Mouse (Mus musculus) liver, embryonic 15.5 days (tissue): ENCODE data around the gene Vsnl1. TPM values are rescaled to one million over a fixed set of nuclear protein-coding genes. Genes with fewer than 3 reads are reported as not detected.

Experiments
- ATAC-seq: fragments of 200-750 bp; cut with Nextera tagmentation; 2 replicates; pipeline ENCODE4 v1.8.0; 2017; ENCODE audit warnings: moderate number of reproducible peaks, mild to moderate bottlenecking, moderate library complexity; ENCODE audit not compliant: insufficient read depth
- H3K27ac ChIP-seq: fragments of 300-500 bp; sonication (generic); replicated peaks from 2 replicates; pipeline ENCODE4 v1.5.1; 2015; ENCODE audit warnings: mild to moderate bottlenecking, inconsistent platforms
- H3K27me3 ChIP-seq: fragments of 300-500 bp; sonication (generic); 2 replicates; pipeline ENCODE4 v1.6.1; 2015; ENCODE audit warnings: mild to moderate bottlenecking, inconsistent platforms
- H3K36me3 ChIP-seq: fragments of 300-500 bp; sonication (generic); replicated peaks from 2 replicates; pipeline ENCODE4 v1.6.1; 2015; ENCODE audit warnings: moderate library complexity, mild to moderate bottlenecking, inconsistent platforms
- H3K4me1 ChIP-seq: fragments of 300-500 bp; sonication (generic); replicated peaks from 2 replicates; pipeline ENCODE4 v1.6.1; 2015; ENCODE audit warnings: inconsistent platforms
- H3K4me2 ChIP-seq: fragments of 300-500 bp; sonication (generic); 2 replicates; pipeline ENCODE4 v1.6.1; 2015; ENCODE audit warnings: moderate library complexity, mild to moderate bottlenecking, inconsistent platforms
- H3K4me3 ChIP-seq: fragments of 300-500 bp; sonication (generic); replicated peaks from 2 replicates; pipeline ENCODE4 v1.5.1; 2015; ENCODE audit warnings: mild to moderate bottlenecking, inconsistent platforms
- H3K9ac ChIP-seq: fragments of 300-500 bp; sonication (generic); 2 replicates; pipeline ENCODE4 v1.6.1; 2015; ENCODE audit warnings: moderate library complexity, mild to moderate bottlenecking, inconsistent platforms
- H3K9me3 ChIP-seq: fragments of 300-500 bp; sonication (generic); replicated peaks from 2 replicates; pipeline ENCODE4 v1.6.1; 2016; ENCODE audit warnings: inconsistent platforms
- WGBS: fragments of 180-500 bp; shearing (Covaris S2); methylation state at CpG from one replicate; pipeline ENCODE4 v1.1.7; 2015; ENCODE audit warnings: mixed read lengths; ENCODE audit not compliant: insufficient replicate concordance; 5-methylcytosine and 5-hydroxymethylcytosine counted together
- polyA plus RNA-seq: library from polyadenylated mRNA; unstranded; fragments of >200 nt; fragmentation: Nextera tagmentation; extraction: Ambion mirVana; gene quantifications from 2 replicates; pipeline ENCODE4 v1.2.1, GENCODE M21; 2015

Vsnl1 gene
- polyA plus RNA-seq, 1 experiment from 2014 or later, result 0.07 TPM

DNA sequence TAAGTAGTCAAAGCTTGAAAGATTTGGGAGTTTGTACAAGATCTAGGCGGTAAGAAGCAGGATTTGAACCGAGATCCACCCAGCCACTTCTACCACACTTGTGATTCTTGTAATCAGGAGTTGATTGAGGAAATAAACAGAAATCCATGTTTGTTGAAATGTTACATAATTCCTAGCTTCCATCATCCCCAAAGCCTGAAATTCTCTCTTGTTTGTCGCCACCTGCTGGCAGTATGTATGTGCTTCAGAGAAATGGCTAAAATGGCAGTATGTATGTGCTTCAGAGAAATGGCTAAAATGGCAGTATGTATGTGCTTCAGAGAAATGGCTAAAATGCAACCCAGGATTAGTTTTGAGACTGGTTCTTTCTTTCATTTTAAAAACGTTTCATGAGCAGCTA is 99.6 kb downstream of the Vsnl1 start:
- no peaks in the 10 kb centered on the region for H3K36me3 ChIP-seq
- H3K9ac ChIP-seq, result no peak overlapping the region
- H3K27ac ChIP-seq, result no peak overlapping the region
- ATAC-seq, result no peak
- no peaks in the 10 kb centered on the region for H3K9me3 ChIP-seq
- H3K27me3 ChIP-seq, result no peaks in the 10 kb centered on the region
- H3K4me3 ChIP-seq, result no peak overlapping the region
- no peaks in the 10 kb centered on the region for H3K4me1 ChIP-seq
- 26% methylated on average over 4 of the region's 4 CpGs for WGBS
- no peak overlapping the region for H3K4me2 ChIP-seq

DNA sequence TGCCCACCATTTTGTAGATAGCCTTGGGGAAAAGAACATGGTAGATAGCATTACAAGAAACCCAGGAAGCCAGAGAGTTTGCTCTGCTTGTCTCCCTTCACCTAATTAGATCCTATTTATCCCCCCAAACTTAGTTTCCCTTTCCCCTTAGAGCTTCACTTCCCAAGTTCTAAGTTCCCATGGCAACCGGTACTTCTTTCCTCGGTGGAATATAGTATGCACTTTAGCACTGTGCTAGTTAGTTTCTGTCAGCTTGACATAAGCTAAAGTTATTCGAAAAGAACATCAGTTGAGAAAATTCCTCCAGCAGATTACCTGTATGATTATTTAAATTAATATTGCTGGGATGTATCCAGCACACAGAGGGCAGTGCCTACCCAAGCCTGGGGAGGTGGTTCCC is 109.9 kb downstream of the Vsnl1 start:
- H3K9ac ChIP-seq, result no peak overlapping the region
- WGBS, result 71% methylated on average over 3 of the region's 3 CpGs

GRCm38 (mm10) chr12:11324480-11324879 is 111.9 kb downstream of the Vsnl1 start:
- H3K4me3 ChIP-seq, result no peak overlapping the region
- no peaks in the 10 kb centered on the region for H3K4me1 ChIP-seq
- WGBS, result 43% methylated on average over 4 of the region's 4 CpGs
- no peak overlapping the region for H3K27ac ChIP-seq
- ATAC-seq, result no peak
- H3K36me3 ChIP-seq, result 0 out of 2 replicates have a peak, but pooled peaks cover 2% of the 10 kb centered on the region
- no peaks in the 10 kb centered on the region for H3K27me3 ChIP-seq
- no peak overlapping the region for H3K4me2 ChIP-seq
- no peak overlapping the region for H3K9ac ChIP-seq
- H3K9me3 ChIP-seq, result no peaks in the 10 kb centered on the region

More for the DNA sequence above, 109.9 kb downstream of the Vsnl1 start:
- no peak overlapping the region for H3K4me3 ChIP-seq
- no peaks in the 10 kb centered on the region for H3K9me3 ChIP-seq
- H3K4me1 ChIP-seq, result no peaks in the 10 kb centered on the region
- H3K36me3 ChIP-seq, result no peaks in the 10 kb centered on the region
- H3K27me3 ChIP-seq, result no peaks in the 10 kb centered on the region
- H3K27ac ChIP-seq, result no peak overlapping the region
- no peak for ATAC-seq
- no peak overlapping the region for H3K4me2 ChIP-seq

DNA sequence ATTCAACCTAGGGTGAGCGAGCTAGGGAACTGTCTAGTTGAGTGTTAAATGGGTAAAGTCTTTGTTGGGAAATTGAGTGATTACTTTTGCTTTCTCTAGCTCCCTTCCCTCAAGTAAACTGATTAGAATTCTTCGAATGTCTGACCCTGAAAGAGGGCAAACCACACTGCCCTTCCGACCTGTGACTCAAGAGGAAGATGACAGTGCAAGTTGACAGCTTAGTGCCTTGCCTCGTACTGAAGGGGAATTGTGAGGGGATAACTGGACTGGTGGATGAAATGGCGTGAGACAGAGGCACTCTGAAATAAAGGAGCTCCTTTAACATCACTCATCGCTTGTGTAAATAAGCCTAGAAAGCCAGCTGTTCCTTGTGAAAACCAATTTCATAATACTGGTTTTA is 118.7 kb downstream of the Vsnl1 start:
- Histone ChIP-seq H3K36me3 (peaks cover 47% of the 10 kb centered on the region), H3K4me1 (no peaks in the 10 kb centered on the region), H3K27ac (no peak overlapping the region), H3K27me3 (no peaks in the 10 kb centered on the region), H3K9ac (no peak overlapping the region), H3K4me2 (no peak overlapping the region), H3K9me3 (no peaks in the 10 kb centered on the region), H3K4me3 (no peak overlapping the region)
- ATAC-seq, result no peak
- WGBS, result 56% methylated on average over 6 of the region's 6 CpGs

GRCm38 (mm10) chr12:11313840-11314239 is 122.6 kb downstream of the Vsnl1 start:
- no peaks in the 10 kb centered on the region for H3K27me3 ChIP-seq
- no peak overlapping the region for H3K27ac ChIP-seq
- H3K36me3 ChIP-seq, result peaks cover 71% of the 10 kb centered on the region
- no peaks in the 10 kb centered on the region for H3K9me3 ChIP-seq
- H3K4me2 ChIP-seq, result no peak overlapping the region
- no peak overlapping the region for H3K4me3 ChIP-seq
- WGBS, result 58% methylated on average over 1 of the region's 1 CpGs
- H3K9ac ChIP-seq, result no peak overlapping the region
- no peak for ATAC-seq
- H3K4me1 ChIP-seq, result no peaks in the 10 kb centered on the region

GRCm38 (mm10) chr12:11311106-11311505 is 125.3 kb downstream of the Vsnl1 start:
- H3K4me1 ChIP-seq, result no peaks in the 10 kb centered on the region
- H3K9ac ChIP-seq, result no peak overlapping the region
- H3K4me2 ChIP-seq, result no peak overlapping the region
- H3K4me3 ChIP-seq, result no peak overlapping the region
- H3K36me3 ChIP-seq, result peaks cover 74% of the 10 kb centered on the region
- H3K27ac ChIP-seq, result no peak overlapping the region
- H3K9me3 ChIP-seq, result no peaks in the 10 kb centered on the region
- H3K27me3 ChIP-seq, result no peaks in the 10 kb centered on the region
- 81% methylated on average over 2 of the region's 2 CpGs for WGBS
- no peak for ATAC-seq

GRCm38 (mm10) chr12:11306753-11307645 is 129.4 kb downstream of the Vsnl1 start:
- no peak for ATAC-seq
- no peak overlapping the region for H3K4me2 ChIP-seq
- no peak overlapping the region for H3K9ac ChIP-seq
- no peaks in the 10 kb centered on the region for H3K27me3 ChIP-seq
- H3K9me3 ChIP-seq, result no peaks in the 10 kb centered on the region
- no peak overlapping the region for H3K4me3 ChIP-seq
- no peaks in the 10 kb centered on the region for H3K4me1 ChIP-seq
- peaks cover 79% of the 10 kb centered on the region for H3K36me3 ChIP-seq
- WGBS, result 87% methylated on average over 8 of the region's 8 CpGs
- H3K27ac ChIP-seq, result no peak overlapping the region

DNA sequence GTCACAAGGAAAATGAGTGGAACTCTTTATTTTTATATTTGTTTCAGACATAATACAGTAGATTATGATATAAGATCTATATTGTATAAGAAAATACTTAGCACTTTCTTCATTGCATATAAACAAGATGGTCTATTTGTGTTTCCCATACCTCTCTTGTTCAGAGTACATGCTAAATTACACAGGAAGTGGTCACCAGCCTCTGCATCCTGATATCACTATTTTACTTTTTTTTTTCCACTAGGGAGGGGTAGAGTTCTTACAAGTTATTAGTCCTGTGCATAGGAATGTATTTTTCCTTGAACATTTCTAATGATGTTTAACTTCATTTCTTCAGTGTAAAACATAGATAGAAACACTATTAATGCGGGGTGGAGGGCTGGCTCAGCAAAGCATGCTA is 135.6 kb downstream of the Vsnl1 start:
- no peak for ATAC-seq
- Histone ChIP-seq H3K4me3 (no peak overlapping the region), H3K9me3 (no peaks in the 10 kb centered on the region), H3K9ac (no peak overlapping the region), H3K36me3 (peaks cover 68% of the 10 kb centered on the region), H3K27me3 (no peaks in the 10 kb centered on the region), H3K4me1 (no peaks in the 10 kb centered on the region), H3K27ac (no peak overlapping the region), H3K4me2 (no peak overlapping the region)
- WGBS, result 76% methylated on average over 1 of the region's 1 CpGs

GRCm38 (mm10) chr12:11286382-11286781 is 150.0 kb downstream of the Vsnl1 start:
- ATAC-seq, result no peak

DNA sequence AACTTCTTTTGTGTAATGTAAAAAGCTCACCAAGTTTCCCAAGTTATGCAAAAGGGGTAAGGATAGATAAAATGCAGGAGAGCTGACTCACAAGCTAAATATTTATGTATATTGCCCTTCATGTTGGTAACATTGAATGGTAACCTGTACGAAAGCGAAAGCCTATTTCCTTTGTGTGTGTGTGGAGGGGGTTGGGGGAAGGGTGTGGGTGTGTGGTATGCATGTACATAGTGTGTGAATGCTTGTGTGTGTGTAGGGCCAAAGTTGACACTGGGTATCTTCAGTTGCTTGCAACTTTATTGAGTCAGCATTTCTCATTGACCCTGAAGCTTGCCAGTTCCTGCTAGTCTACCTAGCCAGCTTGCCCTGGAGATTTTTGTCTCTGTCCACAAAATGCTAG is 154.8 kb downstream of the Vsnl1 start:
- H3K36me3 ChIP-seq, result peaks cover 76% of the 10 kb centered on the region
- H3K27ac ChIP-seq, result no peak overlapping the region
- H3K9ac ChIP-seq, result no peak overlapping the region
- H3K27me3 ChIP-seq, result no peaks in the 10 kb centered on the region
- no peaks in the 10 kb centered on the region for H3K4me1 ChIP-seq
- H3K4me2 ChIP-seq, result no peak overlapping the region
- no peaks in the 10 kb centered on the region for H3K9me3 ChIP-seq
- H3K4me3 ChIP-seq, result no peak overlapping the region
- ATAC-seq, result no peak
- 87% methylated on average over 2 of the region's 2 CpGs for WGBS

More at GRCm38 (mm10) chr12:11286382-11286781, 150.0 kb downstream of the Vsnl1 start:
- Histone ChIP-seq H3K9ac (no peak overlapping the region), H3K27me3 (no peaks in the 10 kb centered on the region), H3K27ac (no peak overlapping the region), H3K4me2 (no peak overlapping the region), H3K36me3 (peaks cover 76% of the 10 kb centered on the region), H3K9me3 (no peaks in the 10 kb centered on the region), H3K4me1 (no peaks in the 10 kb centered on the region), H3K4me3 (no peak overlapping the region)
- WGBS, result 88% methylated on average over 2 of the region's 2 CpGs

DNA sequence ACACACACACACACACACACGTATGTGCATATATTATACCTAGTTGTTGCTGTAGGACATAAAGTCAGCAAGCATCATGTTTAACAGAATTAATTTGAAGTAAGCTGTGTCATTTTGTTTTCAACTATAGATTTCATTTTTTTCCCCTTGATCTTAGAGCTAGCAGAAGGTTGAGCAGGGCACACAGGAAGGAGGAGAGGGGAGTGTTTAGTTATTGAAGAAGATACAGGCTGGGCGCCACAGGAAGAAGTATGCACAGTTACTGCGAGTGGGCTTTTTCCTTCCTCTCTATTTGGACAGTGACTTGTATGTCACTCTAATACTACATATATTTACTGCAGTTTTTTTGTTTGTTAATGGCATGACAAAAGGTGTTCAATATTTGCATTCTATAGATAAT is 156.5 kb downstream of the Vsnl1 start:
- Histone ChIP-seq H3K4me3 (no peak overlapping the region), H3K4me2 (no peak overlapping the region), H3K27me3 (no peaks in the 10 kb centered on the region), H3K27ac (no peak overlapping the region), H3K36me3 (peaks cover 71% of the 10 kb centered on the region), H3K9ac (no peak overlapping the region), H3K9me3 (no peaks in the 10 kb centered on the region), H3K4me1 (no peaks in the 10 kb centered on the region)
- WGBS, result 76% methylated on average over 3 of the region's 3 CpGs
- no peak for ATAC-seq

DNA sequence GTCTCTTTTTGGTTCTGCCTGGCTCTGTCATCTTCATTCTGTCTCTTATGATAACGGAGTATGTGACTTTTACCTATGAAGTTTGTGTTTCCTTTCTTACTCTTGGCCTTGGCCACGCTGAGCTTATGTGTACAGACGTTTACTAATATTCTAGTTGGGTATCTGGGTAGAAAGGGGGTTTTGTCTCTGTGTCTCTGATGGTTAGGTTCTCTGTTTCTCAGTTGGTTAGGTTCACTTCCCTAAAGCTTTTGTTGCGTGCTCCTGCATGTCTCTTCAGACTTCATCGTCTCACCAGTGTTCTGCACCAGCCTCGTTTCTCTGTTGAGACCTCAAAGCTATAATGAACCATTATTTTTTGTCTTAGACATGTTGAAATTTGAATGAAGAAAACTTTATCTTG is 159.2 kb downstream of the Vsnl1 start:
- Histone ChIP-seq H3K4me1 (no peaks in the 10 kb centered on the region), H3K4me2 (no peak overlapping the region), H3K27ac (no peak overlapping the region), H3K9me3 (no peaks in the 10 kb centered on the region), H3K9ac (no peak overlapping the region), H3K36me3 (peaks cover 76% of the 10 kb centered on the region), H3K27me3 (no peaks in the 10 kb centered on the region), H3K4me3 (no peak overlapping the region)
- no peak for ATAC-seq
- 81% methylated on average over 6 of the region's 6 CpGs for WGBS
